Mouse (Mus musculus) heart, embryonic 16.5 days (tissue): ENCODE measurements around the gene Pfkl. TPM values are rescaled to one million over a fixed set of nuclear protein-coding genes. Genes with fewer than 3 reads are reported as not detected.

Experiments used
- ATAC-seq: fragments of 200-750 bp; cut with Nextera tagmentation; replicated peaks from 2 replicates; pipeline ENCODE4 v1.8.0; 2017; ENCODE audit warnings: moderate number of reproducible peaks; ENCODE audit not compliant: insufficient read depth, low FRiP score; ENCODE audit errors: extremely low read depth
- H3K27ac ChIP-seq: fragments of 300-500 bp; sonication (generic); 2 replicates; pipeline ENCODE4 v1.5.1; 2014; ENCODE audit warnings: mild to moderate bottlenecking, low read length, control low read depth, moderate library complexity
- H3K27me3 ChIP-seq: fragments of 300-500 bp; sonication (generic); 2 replicates; pipeline ENCODE4 v1.6.1; 2014; ENCODE audit warnings: low read length, mixed read lengths; ENCODE audit not compliant: control insufficient read depth, insufficient read depth
- H3K36me3 ChIP-seq: fragments of 300-500 bp; sonication (generic); 2 replicates; pipeline ENCODE4 v1.6.1; 2014; ENCODE audit not compliant: control insufficient read depth, insufficient read depth
- H3K4me1 ChIP-seq: fragments of 300-500 bp; sonication (generic); 2 replicates; pipeline ENCODE4 v1.6.1; 2014; ENCODE audit warnings: low read length, mixed read lengths; ENCODE audit not compliant: control insufficient read depth, insufficient read depth
- H3K4me2 ChIP-seq: fragments of 300-500 bp; sonication (generic); 2 replicates; pipeline ENCODE4 v1.6.1; 2014; ENCODE audit warnings: low read depth, mild to moderate bottlenecking, control low read depth, low read length
- H3K4me3 ChIP-seq: fragments of 300-500 bp; sonication (generic); 2 replicates; pipeline ENCODE4 v1.5.1; 2014; ENCODE audit warnings: mild to moderate bottlenecking, control low read depth, low read length
- H3K9ac ChIP-seq: fragments of 300-500 bp; sonication (generic); 2 replicates; pipeline ENCODE4 v1.6.1; 2014; ENCODE audit warnings: low read length, control low read depth
- H3K9me3 ChIP-seq: fragments of 300-500 bp; sonication (generic); replicated peaks from 2 replicates; pipeline ENCODE4 v1.6.1; 2016; ENCODE audit warnings: low read length; ENCODE audit not compliant: control insufficient read depth
- WGBS: fragments of 180-500 bp; shearing (Covaris S2); extraction: QIAGEN DNeasy Blood & Tissue Kit; methylation state at CpG from one replicate; pipeline ENCODE4 v1.1.7; 2014; 5-methylcytosine and 5-hydroxymethylcytosine counted together
- polyA plus RNA-seq: library from polyadenylated mRNA; unstranded; fragments of >200 nt; fragmentation: Nextera tagmentation; extraction: Ambion mirVana; gene quantifications from 2 replicates; pipeline ENCODE4 v1.2.1, GENCODE M21; 2015

The Pfkl gene
- polyA plus RNA-seq, 1 experiment from 2014 or later, result 203 TPM

DNA sequence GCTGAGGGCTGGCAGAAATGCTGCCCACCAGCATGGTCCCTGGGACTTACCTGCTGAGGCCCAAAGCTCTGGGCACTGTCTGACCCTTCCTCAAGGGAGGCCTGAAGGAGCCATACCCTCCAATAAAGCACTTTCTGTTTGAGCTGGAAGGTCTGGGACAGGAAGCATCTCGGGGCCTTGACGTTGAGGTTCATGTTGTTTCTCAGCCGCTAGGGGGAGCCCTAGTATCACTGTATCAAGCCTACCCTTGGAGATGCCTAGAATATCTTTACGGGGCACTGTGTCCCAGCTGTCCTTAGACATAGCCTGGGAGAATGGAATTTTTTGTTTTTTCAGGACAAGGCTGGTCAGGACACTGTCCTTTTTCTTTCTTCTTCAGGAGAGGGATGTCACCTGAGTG, 25.2 kb downstream of the Pfkl start:
- peak; percentile 71 for ATAC-seq
- Histone ChIP-seq H3K27ac (no peak overlapping the region), H3K9me3 (no peaks in the 10 kb centered on the region), H3K27me3 (no peaks in the 10 kb centered on the region), H3K9ac (no peak overlapping the region), H3K4me1 (0 out of 2 replicates have a peak, but pooled peaks cover 2% of the 10 kb centered on the region), H3K36me3 (peaks cover 19% of the 10 kb centered on the region), H3K4me3 (no peak overlapping the region), H3K4me2 (no peak overlapping the region)
- 0% methylated on average over 4 of the region's 4 CpGs for WGBS

DNA sequence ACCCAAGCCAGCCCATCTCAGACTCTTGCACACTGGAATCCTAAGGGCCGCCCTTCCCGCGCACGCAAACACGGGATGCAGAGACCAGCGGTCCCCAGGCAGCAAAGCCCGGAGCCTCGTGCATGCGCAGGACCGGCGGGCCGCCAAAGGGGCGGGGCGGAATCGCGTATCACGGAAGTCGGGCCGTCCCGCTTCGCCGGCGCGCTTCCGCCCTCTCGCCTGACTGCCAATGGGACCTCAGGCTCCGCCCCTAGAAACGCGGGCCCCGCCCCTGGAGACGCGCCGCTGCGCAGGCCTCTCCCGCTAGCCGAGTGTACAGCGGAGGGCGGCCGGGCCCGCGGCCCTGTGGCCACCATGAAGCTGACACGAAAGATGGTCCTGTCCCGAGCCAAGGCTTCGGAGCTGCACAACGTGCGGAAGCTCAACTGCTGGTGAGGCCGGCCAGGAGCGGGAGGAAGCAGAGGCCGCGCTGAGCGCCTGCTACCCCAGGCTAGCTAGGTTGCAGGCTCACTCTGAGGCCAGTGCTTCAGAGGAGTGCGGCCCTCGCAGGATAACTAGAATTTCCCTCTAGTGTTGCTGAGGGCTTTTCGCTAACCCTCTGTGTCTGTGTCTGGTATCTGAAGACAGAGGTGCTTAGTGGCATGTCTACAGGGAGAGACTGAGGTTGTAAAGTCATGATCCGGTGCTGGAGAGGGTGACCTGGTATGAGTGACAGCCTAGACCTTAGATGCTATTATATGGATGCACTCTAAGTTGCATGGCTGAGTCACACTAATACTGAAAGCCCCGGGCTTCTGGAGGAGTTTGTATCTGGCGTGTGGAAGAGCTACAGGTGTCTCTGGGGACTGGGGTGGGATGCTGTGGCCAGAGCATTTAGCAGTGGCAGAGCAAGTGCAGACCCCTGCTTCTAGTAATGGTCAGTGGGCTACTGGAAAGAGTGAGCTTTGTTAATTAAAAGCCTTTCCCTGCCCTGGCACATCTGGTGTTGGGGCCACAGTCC, 31.2 kb downstream of the Pfkl start, which contains the start of gene 1810043G02Rik:
TSS of gene 1810043G02Rik (plus strand) at position 174 of the 1,000 bp plus-strand sequence.
- Histone ChIP-seq H3K9me3 (no peaks in the 10 kb centered on the region), H3K27me3 (no peaks in the 10 kb centered on the region), H3K4me3 (peak within 1 kb of the TSS; percentile 67), H3K36me3 (no peaks in the 10 kb centered on the region), H3K4me2 (peak within 1 kb of the TSS; percentile 84), H3K27ac (peak within 1 kb of the TSS; percentile 48; the same call in 1 of the 2 replicates), H3K4me1 (peaks cover 3% of the 10 kb centered on the region; the same call in 1 of the 2 replicates), H3K9ac (peak within 1 kb of the TSS; percentile 87)
- 2% methylated on average over 56 of the region's 57 CpGs for WGBS
- peak; percentile 97 for ATAC-seq

DNA sequence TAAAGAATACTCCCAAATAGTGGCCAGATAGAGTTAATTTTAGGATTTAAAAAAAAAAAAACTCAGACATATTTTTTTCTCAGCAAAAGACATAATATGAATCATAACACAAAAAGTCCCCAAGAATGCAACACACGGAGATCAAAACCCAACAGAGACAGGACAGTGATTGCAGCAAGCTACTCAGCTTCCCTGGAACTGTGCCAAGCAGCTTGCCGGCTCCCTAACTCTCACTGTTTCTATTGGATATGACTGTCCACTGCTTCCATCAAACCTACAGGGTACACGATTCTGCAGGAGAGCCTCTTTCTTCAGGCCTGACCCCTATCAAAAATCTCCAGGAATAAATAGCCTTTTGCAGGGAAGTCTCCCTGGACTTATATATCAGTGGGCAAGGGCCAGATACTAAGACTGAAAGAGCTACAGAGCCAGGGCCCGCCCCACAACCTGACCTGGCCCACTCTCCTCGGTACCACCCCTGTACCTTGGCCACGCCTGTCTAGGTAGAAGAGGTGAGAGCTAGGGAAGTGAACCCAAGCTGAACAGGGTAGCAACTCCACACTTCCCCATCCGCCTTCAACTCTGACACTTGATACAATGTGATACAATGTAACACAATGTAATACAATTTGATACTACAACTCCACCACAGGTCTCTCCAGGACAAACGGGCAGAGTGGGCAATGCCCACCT, 33.3 kb downstream of the Pfkl start:
- ATAC-seq, result no peak
- H3K9me3 ChIP-seq, result 0 out of 2 replicates have a peak, but pooled peaks cover 2% of the 10 kb centered on the region
- no peaks in the 10 kb centered on the region for H3K36me3 ChIP-seq
- peaks cover 3% of the 10 kb centered on the region; the same call in 1 of the 2 replicates for H3K4me1 ChIP-seq
- no peak overlapping the region for H3K4me2 ChIP-seq
- WGBS, result 59% methylated on average over 8 of the region's 8 CpGs
- H3K4me3 ChIP-seq, result no peak overlapping the region
- H3K27me3 ChIP-seq, result no peaks in the 10 kb centered on the region
- no peak overlapping the region for H3K27ac ChIP-seq
- H3K9ac ChIP-seq, result no peak overlapping the region

DNA sequence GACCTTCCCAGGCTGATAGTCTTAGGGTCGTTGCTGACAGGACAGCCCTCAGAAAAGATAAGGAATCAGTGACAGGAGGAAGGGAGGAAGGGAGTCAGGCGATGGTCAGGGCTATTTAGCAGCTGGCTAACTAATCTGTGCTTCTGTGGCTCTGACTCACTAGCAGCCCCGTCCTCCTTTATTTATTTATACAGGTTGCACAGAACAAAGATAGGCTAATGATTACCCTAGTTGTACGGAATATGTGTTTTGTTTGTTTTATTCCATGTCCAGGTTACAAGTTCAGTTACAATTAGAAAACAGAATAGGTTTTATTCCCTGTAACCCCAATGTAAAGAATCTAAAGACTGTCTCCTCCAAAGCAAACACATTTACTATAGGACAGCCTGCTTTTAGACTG, 34.2 kb downstream of the Pfkl start:
- Histone ChIP-seq H3K36me3 (no peaks in the 10 kb centered on the region), H3K27me3 (peaks cover under 1% of the 10 kb centered on the region; the same call in 1 of the 2 replicates), H3K27ac (no peak overlapping the region), H3K9me3 (0 out of 2 replicates have a peak, but pooled peaks cover 2% of the 10 kb centered on the region), H3K4me1 (peaks cover 3% of the 10 kb centered on the region; the same call in 1 of the 2 replicates), H3K4me2 (no peak overlapping the region), H3K9ac (no peak overlapping the region), H3K4me3 (no peak overlapping the region)
- 8% methylated on average over 4 of the region's 4 CpGs for WGBS
- no peak for ATAC-seq

DNA sequence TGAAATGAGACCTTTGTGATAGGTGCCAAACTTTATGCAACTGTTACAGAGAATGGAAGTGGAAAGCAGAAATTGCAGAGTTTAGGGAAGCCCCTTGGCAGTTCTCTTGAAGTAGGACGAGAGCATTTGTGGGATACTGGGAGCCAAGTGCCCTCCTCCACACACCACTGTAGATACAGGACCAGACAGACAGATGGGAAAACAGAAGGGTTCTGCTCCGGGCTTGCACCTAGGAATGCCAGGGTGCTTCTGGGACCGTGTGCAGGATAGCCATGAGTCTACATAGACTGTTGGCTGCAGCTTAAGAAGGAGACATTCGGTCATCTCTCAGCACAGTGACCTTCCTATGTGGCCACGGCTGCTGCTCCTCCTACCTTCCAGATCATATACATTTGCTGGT, 35.1 kb downstream of the Pfkl start:
- Histone ChIP-seq H3K27ac (no peak overlapping the region), H3K4me2 (no peak overlapping the region), H3K27me3 (peaks cover 9% of the 10 kb centered on the region), H3K4me3 (no peak overlapping the region), H3K9ac (no peak overlapping the region), H3K36me3 (no peaks in the 10 kb centered on the region), H3K9me3 (0 out of 2 replicates have a peak, but pooled peaks cover 2% of the 10 kb centered on the region), H3K4me1 (peaks cover 3% of the 10 kb centered on the region; the same call in 1 of the 2 replicates)
- WGBS, result 54% methylated on average over 5 of the region's 5 CpGs
- ATAC-seq, result no peak

DNA sequence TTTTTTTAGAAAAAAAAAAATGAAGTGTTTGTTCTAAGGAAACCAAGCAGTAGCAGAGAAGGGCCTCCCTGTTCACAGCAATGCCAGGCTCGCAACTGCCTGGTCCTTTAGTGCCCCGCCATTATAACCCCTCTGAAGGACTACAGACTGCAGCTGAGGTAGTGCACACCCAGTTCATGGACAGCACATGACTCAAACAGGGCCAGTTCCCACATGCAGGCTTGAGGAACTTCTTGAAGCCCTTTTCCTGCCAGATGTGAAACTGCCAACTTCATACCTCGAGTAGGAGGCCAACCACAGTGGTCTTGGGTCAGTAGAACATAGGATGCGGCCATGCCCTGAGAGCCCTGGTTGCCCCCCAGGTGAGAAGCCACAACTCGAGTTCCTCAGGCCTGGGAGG, 35.6 kb downstream of the Pfkl start:
- peaks cover 3% of the 10 kb centered on the region; the same call in 1 of the 2 replicates for H3K4me1 ChIP-seq
- peaks cover 10% of the 10 kb centered on the region for H3K27me3 ChIP-seq
- H3K4me2 ChIP-seq, result no peak overlapping the region
- H3K9me3 ChIP-seq, result 0 out of 2 replicates have a peak, but pooled peaks cover 2% of the 10 kb centered on the region
- H3K9ac ChIP-seq, result no peak overlapping the region
- H3K36me3 ChIP-seq, result no peaks in the 10 kb centered on the region
- WGBS, result 66% methylated on average over 5 of the region's 5 CpGs
- H3K4me3 ChIP-seq, result no peak overlapping the region
- ATAC-seq, result no peak
- no peak overlapping the region for H3K27ac ChIP-seq

DNA sequence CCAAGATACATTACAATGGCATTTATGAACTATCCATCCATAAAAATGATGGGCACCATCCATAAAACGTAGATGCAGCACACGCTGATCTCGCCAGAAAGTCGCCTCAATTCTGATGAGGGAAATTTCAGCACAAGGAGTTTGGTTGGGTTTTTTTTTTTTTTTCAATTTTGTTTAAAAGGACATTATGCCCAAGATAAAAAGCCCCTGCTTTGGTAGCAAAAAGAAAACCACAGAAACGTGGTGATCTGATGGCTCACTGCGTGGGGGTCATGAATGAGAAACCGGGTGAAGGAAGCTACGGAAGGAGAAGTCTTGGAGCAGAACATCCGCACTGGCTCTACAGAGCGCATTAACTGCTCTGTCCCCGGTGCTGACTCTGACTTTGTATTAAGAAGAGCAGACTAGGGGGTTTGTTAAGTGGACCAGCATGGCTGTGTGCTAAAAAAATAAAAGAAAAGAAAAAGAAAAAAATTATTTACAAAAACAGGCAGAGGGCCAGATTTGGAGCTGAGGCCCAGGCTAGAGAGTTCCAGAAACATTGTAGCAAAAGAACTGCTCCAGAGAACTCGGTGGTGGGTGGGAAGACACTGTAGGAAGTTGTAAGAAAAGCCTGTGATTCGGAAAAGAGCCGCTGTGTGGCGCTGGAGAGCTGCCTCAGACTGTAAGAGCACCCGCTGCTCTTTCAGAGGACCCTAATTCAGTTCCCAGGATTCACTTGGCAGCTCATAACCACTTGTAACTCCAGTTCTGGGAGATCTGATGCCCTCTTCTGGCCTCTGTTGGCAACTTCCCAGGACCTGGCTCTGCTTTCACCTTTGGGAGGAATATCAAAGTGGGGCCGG, 38.0 kb downstream of the Pfkl start:
- Histone ChIP-seq H3K4me1 (no peaks in the 10 kb centered on the region), H3K36me3 (no peaks in the 10 kb centered on the region), H3K27me3 (peaks cover 26% of the 10 kb centered on the region), H3K9me3 (0 out of 2 replicates have a peak, but pooled peaks cover 2% of the 10 kb centered on the region), H3K4me3 (no peak overlapping the region), H3K27ac (no peak overlapping the region), H3K9ac (no peak overlapping the region), H3K4me2 (no peak overlapping the region)
- ATAC-seq, result no peak
- 54% methylated on average over 17 of the region's 17 CpGs for WGBS

DNA sequence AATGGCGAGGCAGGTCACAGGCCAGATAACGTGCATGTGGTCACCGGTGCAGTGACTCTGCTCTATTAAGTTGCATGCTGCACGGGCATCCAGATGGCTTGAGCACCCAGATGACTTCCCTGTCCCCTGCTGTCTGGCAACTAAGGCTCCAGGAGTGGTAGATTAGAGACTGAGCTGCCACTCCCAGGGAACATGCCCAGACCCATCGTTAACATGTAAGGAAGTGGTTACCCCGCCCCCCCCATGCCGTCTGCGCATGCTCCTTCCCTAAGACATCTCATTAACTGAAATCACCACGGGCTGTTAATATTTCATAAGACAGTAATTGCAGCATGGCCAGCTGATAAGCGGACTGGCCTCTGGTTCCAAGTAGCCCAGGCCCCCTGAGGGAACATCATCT, 38.7 kb downstream of the Pfkl start:
- Histone ChIP-seq H3K27ac (no peak overlapping the region), H3K9ac (no peak overlapping the region), H3K4me3 (no peak overlapping the region), H3K27me3 (peaks cover 26% of the 10 kb centered on the region), H3K9me3 (0 out of 2 replicates have a peak, but pooled peaks cover 2% of the 10 kb centered on the region), H3K4me2 (no peak overlapping the region), H3K4me1 (no peaks in the 10 kb centered on the region), H3K36me3 (no peaks in the 10 kb centered on the region)
- ATAC-seq, result no peak
- 81% methylated on average over 10 of the region's 10 CpGs for WGBS
